Mouse (Mus musculus): ENCODE measurements at regions not wholly inside any gene's neighbourhood (a gene's known extent, or its start where the extent isn't known, plus 50 kb on each side); places are given as distances from the start of the nearest gene placed in this dataset.

- H3K9me3 ChIP-seq (replicated peaks) = no peaks in the 10 kb centered on the region
- no peak for ATAC-seq (ENCODE audit: low FRiP score)
- H3K36me3 ChIP-seq = no peaks in the 10 kb centered on the region
- H3K27ac ChIP-seq = no peak overlapping the region
- no peak overlapping the region for H3K4me3 ChIP-seq
- H3K4me2 ChIP-seq (replicated peaks) = no peak overlapping the region
- no peaks in the 10 kb centered on the region for H3K4me1 ChIP-seq
- H3K9ac ChIP-seq = no peak overlapping the region
- H3K27me3 ChIP-seq = no peaks in the 10 kb centered on the region
- 94% methylated on average over 2 of the region's 2 CpGs for WGBS
Measured at GRCm38 (mm10) chr6:55567521-55567920, 113.5 kb downstream of the Neurod6 start.

GRCm38 (mm10) chr6:55565260-55566209, 113.8 kb downstream of the Adcyap1r1 start:
- no peak for ATAC-seq (ENCODE audit: low FRiP score)
- no peaks in the 10 kb centered on the region for H3K36me3 ChIP-seq
- H3K4me2 ChIP-seq (replicated peaks) = no peak overlapping the region
- no peaks in the 10 kb centered on the region for H3K9me3 ChIP-seq (replicated peaks)
- no peak overlapping the region for H3K4me3 ChIP-seq
- H3K27ac ChIP-seq = no peak overlapping the region
- WGBS = 80% methylated on average over 14 of the region's 14 CpGs
- no peaks in the 10 kb centered on the region for H3K27me3 ChIP-seq
- no peaks in the 10 kb centered on the region for H3K4me1 ChIP-seq
- no peak overlapping the region for H3K9ac ChIP-seq

- no peak overlapping the region for H3K4me3 ChIP-seq
- WGBS = 66% methylated on average over 5 of the region's 5 CpGs
- ATAC-seq (ENCODE audit: low FRiP score) = no peak
Measured at GRCm38 (mm10) chr6:55560606-55561005, 108.8 kb downstream of the Adcyap1r1 start.

GRCm38 (mm10) chr6:55559797-55560196, 108.0 kb downstream of the Adcyap1r1 start:
- no peak for ATAC-seq (ENCODE audit: low FRiP score)
- Histone ChIP-seq H3K27me3 (no peaks in the 10 kb centered on the region), H3K4me3 (no peak overlapping the region), H3K4me2 (replicated peaks) (no peak overlapping the region), H3K27ac (no peak overlapping the region), H3K9ac (no peak overlapping the region), H3K4me1 (no peaks in the 10 kb centered on the region; the same call in 1 of the 2 replicates), H3K9me3 (replicated peaks) (no peaks in the 10 kb centered on the region), H3K36me3 (no peaks in the 10 kb centered on the region)
- 85% methylated on average over 11 of the region's 11 CpGs for WGBS

More at GRCm38 (mm10) chr6:55560606-55561005, 108.8 kb downstream of the Adcyap1r1 start:
- no peak overlapping the region for H3K9ac ChIP-seq
- no peak overlapping the region for H3K27ac ChIP-seq
- H3K27me3 ChIP-seq = no peaks in the 10 kb centered on the region
- no peaks in the 10 kb centered on the region for H3K36me3 ChIP-seq
- no peaks in the 10 kb centered on the region; the same call in 1 of the 2 replicates for H3K4me1 ChIP-seq
- H3K4me2 ChIP-seq (replicated peaks) = no peak overlapping the region
- H3K9me3 ChIP-seq (replicated peaks) = no peaks in the 10 kb centered on the region

Measured in hindbrain, embryonic 12.5 days (tissue).